Mouse (Mus musculus): Measurements from ENCODE around the gene Plg.

Gene Plg

DNA sequence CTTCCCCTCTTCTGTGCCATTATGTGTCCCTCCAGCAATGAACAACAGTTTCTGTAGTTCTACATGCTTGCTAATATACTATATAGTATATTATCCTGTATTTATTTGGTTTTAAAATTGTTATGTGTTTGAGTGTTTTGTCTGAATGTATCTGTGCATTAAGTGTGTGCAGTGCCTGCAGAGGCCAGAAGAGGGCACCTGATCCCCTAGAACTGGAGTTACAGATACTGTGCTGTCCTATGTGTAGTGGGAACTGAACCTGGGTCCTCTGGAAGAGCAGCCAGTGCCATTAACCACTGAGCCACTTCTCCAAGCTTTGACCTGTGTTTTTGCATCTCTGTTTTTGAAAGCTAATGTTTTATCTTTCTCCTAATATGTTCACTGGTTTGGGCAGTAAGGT lies 82.8 kb downstream of the Plg start:
- no peak for DNase-seq

DNA sequence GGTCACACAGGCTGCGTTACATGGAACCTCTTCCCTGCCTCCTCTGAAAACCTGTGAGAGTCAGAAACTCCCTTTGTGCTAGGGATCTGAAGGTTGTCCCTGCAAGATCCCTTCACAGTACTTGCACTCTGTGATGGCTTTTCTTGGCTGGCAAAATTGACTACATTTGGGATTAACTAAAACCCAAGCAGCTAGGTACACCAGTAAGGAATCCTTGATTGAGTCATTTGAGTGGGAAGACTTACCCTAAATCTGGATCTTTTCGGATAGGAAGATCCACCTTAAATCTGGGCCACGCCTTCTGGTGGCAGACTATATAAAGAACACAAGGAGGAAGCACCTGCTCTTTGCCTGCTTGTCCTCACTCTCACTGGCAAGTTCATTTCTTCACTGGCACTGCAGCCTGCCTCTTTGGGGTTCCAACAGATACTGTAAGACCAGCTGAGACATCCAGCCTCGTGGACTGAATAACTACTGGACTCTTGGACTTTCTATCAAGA lies 88.1 kb downstream of the Plg start:
- DNase-seq: peak; percentile 22

DNA sequence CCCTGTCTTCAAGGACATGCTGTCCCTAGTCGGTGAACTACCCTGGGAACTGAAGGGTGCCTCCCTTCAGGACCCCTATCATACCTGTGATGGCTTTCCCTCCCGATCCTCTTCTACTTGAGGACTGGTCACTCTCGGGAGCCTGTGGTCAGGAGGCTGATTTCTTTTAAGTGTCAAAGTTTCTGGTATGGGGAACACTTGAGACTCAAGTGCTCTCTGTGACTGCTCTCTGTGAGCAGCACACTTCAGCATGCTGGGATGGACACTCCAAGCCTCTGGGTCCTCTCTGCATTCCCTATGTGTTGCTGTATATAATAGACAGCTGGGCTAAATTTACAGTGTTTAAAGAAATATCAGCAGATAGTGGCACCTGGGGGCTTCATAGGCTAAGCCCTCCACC lies 89.2 kb downstream of the Plg start:
- no peak for DNase-seq

DNA sequence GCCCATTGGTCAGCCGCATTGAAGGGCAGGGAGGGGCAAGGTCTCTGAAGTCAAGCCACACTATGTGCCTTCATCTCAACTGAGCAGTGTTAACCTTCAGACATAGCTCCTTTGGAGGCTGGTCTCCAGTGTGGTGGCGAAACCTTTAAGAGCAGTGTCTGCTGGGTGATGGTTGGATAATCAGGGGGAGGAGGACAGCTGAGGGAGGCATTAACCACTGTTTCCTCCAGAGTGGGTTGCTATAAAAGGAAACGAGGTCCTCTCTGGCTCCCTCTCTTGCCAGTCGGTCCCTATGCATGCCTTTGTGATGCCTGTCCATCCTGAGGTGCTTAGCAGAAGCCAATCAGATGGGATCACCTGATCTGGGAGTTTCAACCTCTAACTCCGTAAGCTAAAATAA lies 90.3 kb downstream of the Plg start:
- no peak for DNase-seq
